In the genomic region with DNA sequence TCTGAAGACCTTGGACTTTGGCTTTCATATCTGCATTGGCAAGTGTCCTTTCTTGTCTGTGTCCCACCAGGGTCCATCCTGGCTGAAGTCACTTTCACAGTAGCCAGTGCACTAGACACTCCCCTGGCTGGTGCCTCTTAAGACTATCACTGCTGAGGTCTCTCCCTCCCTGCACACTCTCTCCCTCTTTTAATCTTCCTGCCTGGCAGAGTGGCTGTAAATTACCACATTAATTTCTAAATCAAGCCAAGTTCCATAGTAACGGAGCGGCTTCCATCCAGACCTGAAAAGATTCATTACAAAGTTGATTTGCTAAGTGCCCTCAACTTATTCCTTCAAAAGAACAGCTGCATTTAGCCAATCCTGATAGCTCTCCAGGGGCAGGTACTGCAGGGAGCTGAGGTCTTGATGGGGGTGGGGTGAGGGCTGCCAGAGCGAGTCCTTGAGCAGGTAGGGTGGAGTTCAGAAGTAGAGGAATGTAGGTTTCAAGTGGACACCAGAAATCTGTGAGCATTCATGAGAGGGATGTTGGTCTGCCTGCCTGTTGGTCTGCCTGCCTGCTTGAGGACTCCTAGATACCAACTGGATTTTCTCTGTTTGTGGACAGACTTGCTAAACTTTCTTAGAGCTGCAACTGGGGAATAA, we compare ENCODE assay signal across 17 mouse cellular contexts.
DNase-seq lines count a peak whose midpoint lies in the region; ATAC-seq and TF ChIP-seq lines count a peak whose summit lies in the region.
"Had no signal": no experiment of that assay in that cellular context is flagged by ENCODE, and none has a peak within 500 bp of the region (broad histone marks: within the 10 kb centered on the region; RNA-seq: fewer than 3 reads in every experiment).

No protein-coding gene starts in this region.

- H3K36me3 ChIP-seq in hindbrain, embryonic 13.5 days: no peaks in the 10 kb centered on the region
- H3K36me3 ChIP-seq in hindbrain, embryonic 16.5 days (ENCODE audit: control insufficient read depth, insufficient read depth, low read length): no peaks in the 10 kb centered on the region
- H3K36me3 ChIP-seq in lung, embryonic 16.5 days (ENCODE audit: control insufficient read depth, insufficient read depth, low read length): no peaks in the 10 kb centered on the region
- no peaks in the 10 kb centered on the region for H3K36me3 ChIP-seq in lung, postnatal 0 days (ENCODE audit: insufficient read depth, low read length)
- H3K36me3 ChIP-seq in neural tube, embryonic 14.5 days (ENCODE audit: control insufficient read depth, insufficient read depth, low read length): no peaks in the 10 kb centered on the region
- no peaks in the 10 kb centered on the region for H3K36me3 ChIP-seq in neural tube, embryonic 15.5 days
- H3K36me3 ChIP-seq: embryonic facial prominence, embryonic 10.5 days; heart, embryonic 13.5 days had no signal

- 38% methylated on average over 3 of the region's 3 CpGs for WGBS in hindbrain, embryonic 13.5 days
- 43% methylated on average over 3 of the region's 3 CpGs for WGBS in hindbrain, embryonic 16.5 days
- WGBS in lung, embryonic 16.5 days: 37% methylated on average over 3 of the region's 3 CpGs
- 51% methylated on average over 3 of the region's 3 CpGs for WGBS in lung, postnatal 0 days
- 28% methylated on average over 3 of the region's 3 CpGs for WGBS in neural tube, embryonic 14.5 days
- WGBS in neural tube, embryonic 15.5 days: 18% methylated on average over 3 of the region's 3 CpGs

- H3K4me1 ChIP-seq in hindbrain, embryonic 13.5 days (replicated peaks): peaks cover 22% of the 10 kb centered on the region
- peaks cover 2% of the 10 kb centered on the region for H3K4me1 ChIP-seq in hindbrain, embryonic 16.5 days (ENCODE audit: control insufficient read depth, insufficient read depth, low read depth, low read length)
- H3K4me1 ChIP-seq in lung, embryonic 16.5 days (replicated peaks; ENCODE audit: control insufficient read depth, insufficient read depth, low read length): no peaks in the 10 kb centered on the region; the same call in 1 of the 2 replicates
- H3K4me1 ChIP-seq in lung, postnatal 0 days (ENCODE audit: insufficient read depth, low read depth, low read length): no peaks in the 10 kb centered on the region
- peaks cover 4% of the 10 kb centered on the region; the same call in 1 of the 2 replicates for H3K4me1 ChIP-seq in neural tube, embryonic 14.5 days (ENCODE audit: control insufficient read depth, insufficient read depth, low read length)
- H3K4me1 ChIP-seq in neural tube, embryonic 15.5 days: peaks cover 9% of the 10 kb centered on the region

- no peak overlapping the region for H3K4me3 ChIP-seq in hindbrain, embryonic 13.5 days
- H3K4me3 ChIP-seq in hindbrain, embryonic 16.5 days (ENCODE audit: low read length): no peak overlapping the region
- H3K4me3 ChIP-seq in lung, embryonic 16.5 days (ENCODE audit: low read length): no peak overlapping the region
- H3K4me3 ChIP-seq in lung, postnatal 0 days (ENCODE audit: low read depth, low read length): no peak overlapping the region
- H3K4me3 ChIP-seq in neural tube, embryonic 14.5 days (ENCODE audit: low read depth, low read length): no peak overlapping the region
- H3K4me3 ChIP-seq in neural tube, embryonic 15.5 days (replicated peaks): no peak overlapping the region
- H3K4me3 ChIP-seq: embryonic facial prominence, embryonic 10.5 days; heart, embryonic 13.5 days had no signal

- H3K4me2 ChIP-seq in hindbrain, embryonic 13.5 days: no peak overlapping the region
- H3K4me2 ChIP-seq in hindbrain, embryonic 16.5 days (ENCODE audit: low read length): no peak overlapping the region
- no peak overlapping the region for H3K4me2 ChIP-seq in lung, embryonic 16.5 days (ENCODE audit: low read depth, low read length)
- H3K4me2 ChIP-seq in lung, postnatal 0 days (replicated peaks; ENCODE audit: low read depth, low read length): no peak overlapping the region
- H3K4me2 ChIP-seq in neural tube, embryonic 14.5 days (ENCODE audit: low read depth, low read length): no peak overlapping the region
- no peak overlapping the region for H3K4me2 ChIP-seq in neural tube, embryonic 15.5 days
- H3K4me2 ChIP-seq: heart, embryonic 13.5 days had no signal

- no peaks in the 10 kb centered on the region for H3K9me3 ChIP-seq in hindbrain, embryonic 13.5 days
- H3K9me3 ChIP-seq in hindbrain, embryonic 16.5 days (ENCODE audit: control insufficient read depth, low read length): no peaks in the 10 kb centered on the region
- H3K9me3 ChIP-seq in lung, embryonic 16.5 days (ENCODE audit: control insufficient read depth, low read length): no peaks in the 10 kb centered on the region
- no peaks in the 10 kb centered on the region for H3K9me3 ChIP-seq in lung, postnatal 0 days (ENCODE audit: low read length)
- no peaks in the 10 kb centered on the region for H3K9me3 ChIP-seq in neural tube, embryonic 14.5 days (ENCODE audit: control insufficient read depth, low read length)
- no peaks in the 10 kb centered on the region for H3K9me3 ChIP-seq in neural tube, embryonic 15.5 days (replicated peaks)
- H3K9me3 ChIP-seq: embryonic facial prominence, embryonic 10.5 days; heart, embryonic 13.5 days had no signal

- H3K9ac ChIP-seq in hindbrain, embryonic 13.5 days: no peak overlapping the region
- no peak overlapping the region for H3K9ac ChIP-seq in hindbrain, embryonic 16.5 days (ENCODE audit: low read depth, low read length)
- no peak overlapping the region for H3K9ac ChIP-seq in lung, embryonic 16.5 days (ENCODE audit: low read length)
- H3K9ac ChIP-seq in lung, postnatal 0 days (replicated peaks; ENCODE audit: low read depth): no peak overlapping the region
- H3K9ac ChIP-seq in neural tube, embryonic 14.5 days (replicated peaks; ENCODE audit: low read depth, low read length): no peak overlapping the region
- H3K9ac ChIP-seq in neural tube, embryonic 15.5 days (replicated peaks): no peak overlapping the region
- H3K9ac ChIP-seq: heart, embryonic 13.5 days had no signal

- TF ChIP-seq EP300 in lung, postnatal 0 days (IDR thresholded peaks at IDR 0.05): no peak

- H3K27ac ChIP-seq in hindbrain, embryonic 13.5 days: peak overlapping the region; percentile 6; the same call in 1 of the 2 replicates
- no peak overlapping the region for H3K27ac ChIP-seq in hindbrain, embryonic 16.5 days (ENCODE audit: low read depth, low read length)
- H3K27ac ChIP-seq in lung, embryonic 16.5 days (ENCODE audit: low read length): no peak overlapping the region
- H3K27ac ChIP-seq in lung, postnatal 0 days (ENCODE audit: low read length): no peak overlapping the region
- no peak overlapping the region for H3K27ac ChIP-seq in neural tube, embryonic 14.5 days (ENCODE audit: low read depth, low read length)
- H3K27ac ChIP-seq in neural tube, embryonic 15.5 days (replicated peaks): no peak overlapping the region
- H3K27ac ChIP-seq: embryonic facial prominence, embryonic 10.5 days; heart, embryonic 13.5 days had no signal

- ATAC-seq in hindbrain, embryonic 13.5 days (ENCODE audit: low FRiP score): no peak
- no peak for ATAC-seq in hindbrain, embryonic 16.5 days
- ATAC-seq in lung, embryonic 16.5 days (ENCODE audit: low read depth): peak; percentile 89
- no peak for ATAC-seq in lung, postnatal 0 days
- peak; percentile 42; the same call in 1 of the 2 replicates for ATAC-seq in neural tube, embryonic 14.5 days (ENCODE audit: low read depth)
- no peak for ATAC-seq in neural tube, embryonic 15.5 days (ENCODE audit: low FRiP score)
- ATAC-seq: forebrain, embryonic 16.5 days had no signal

- no peaks in the 10 kb centered on the region for H3K27me3 ChIP-seq in hindbrain, embryonic 13.5 days
- no peaks in the 10 kb centered on the region for H3K27me3 ChIP-seq in hindbrain, embryonic 16.5 days (replicated peaks; ENCODE audit: control insufficient read depth, insufficient read depth, low read length)
- no peaks in the 10 kb centered on the region for H3K27me3 ChIP-seq in lung, embryonic 16.5 days (ENCODE audit: control insufficient read depth, insufficient read depth, low read depth, low read length)
- no peaks in the 10 kb centered on the region for H3K27me3 ChIP-seq in lung, postnatal 0 days (replicated peaks; ENCODE audit: insufficient read depth, low read length)
- H3K27me3 ChIP-seq in neural tube, embryonic 14.5 days (ENCODE audit: control insufficient read depth, insufficient read depth, low read length): no peaks in the 10 kb centered on the region
- H3K27me3 ChIP-seq in neural tube, embryonic 15.5 days (replicated peaks): no peaks in the 10 kb centered on the region
- H3K27me3 ChIP-seq: heart, embryonic 13.5 days had no signal

- TF ChIP-seq CTCF in lung, postnatal 0 days (IDR thresholded peaks at IDR 0.05): no peak

- no peak for DNase-seq in lung, postnatal 0 days (ENCODE audit: low spot score)
- DNase-seq in mesoderm, embryonic 11.5 days (ENCODE audit: low read depth, low spot score): peak; percentile 5
- no peak for DNase-seq in cerebellum, postnatal 4 days (ENCODE audit: low spot score in 2 of 2)
- DNase-seq: adrenal gland, adult 8-10 months; cerebellum, adult 18-20 months; cerebellum, adult 9-11 months; cerebellum, postnatal 36 days; gastrocnemius, postnatal 14 days; heart, postnatal 36 days had no signal

Comparison
In these comparisons a context has a peak if more than half of its experiments do, and no peak if none do; other contexts are left out.
1. ATAC-seq: peak in lung, embryonic 16.5 days (single experiment) and neural tube, embryonic 14.5 days (single experiment); none in hindbrain, embryonic 13.5 days (single experiment), hindbrain, embryonic 16.5 days (single experiment), lung, postnatal 0 days (single experiment) and neural tube, embryonic 15.5 days (single experiment).